Mouse (Mus musculus) limb, embryonic 11.5 days (tissue): ENCODE data around the gene Olfr287. TPM values are rescaled to one million over a fixed set of nuclear protein-coding genes. Genes with fewer than 3 reads are reported as not detected.

Experiments
- ATAC-seq: fragments of 200-750 bp; cut with Nextera tagmentation; 2 replicates; pipeline ENCODE4 v1.8.0; 2017; ENCODE audit warnings: low read depth; ENCODE audit not compliant: insufficient number of reproducible peaks, low FRiP score, low TSS enrichment
- DNase-seq: peaks from one replicate; pipeline ENCODE4 v3.0.0-alpha.2; 2015; ENCODE audit warnings: low spot score
- H3K27ac ChIP-seq: fragments of 300-500 bp; sonication (generic); replicated peaks from 2 replicates; pipeline ENCODE4 v1.5.1; 2014; ENCODE audit warnings: low read depth, mild to moderate bottlenecking, low read length
- H3K27me3 ChIP-seq: fragments of 300-500 bp; sonication (generic); 2 replicates; pipeline ENCODE4 v1.6.1; 2014; ENCODE audit warnings: mild to moderate bottlenecking, low read length, mixed read lengths; ENCODE audit not compliant: control insufficient read depth, insufficient read depth
- H3K36me3 ChIP-seq: fragments of 300-500 bp; sonication (generic); 2 replicates; pipeline ENCODE4 v1.6.1; 2014; ENCODE audit warnings: mild to moderate bottlenecking, low read length, moderate library complexity, mixed read lengths; ENCODE audit not compliant: control insufficient read depth, insufficient read depth
- H3K4me1 ChIP-seq: fragments of 300-500 bp; sonication (generic); 2 replicates; pipeline ENCODE4 v1.6.1; 2014; ENCODE audit warnings: low read length, mixed read lengths; ENCODE audit not compliant: control insufficient read depth, insufficient read depth
- H3K4me2 ChIP-seq: fragments of 300-500 bp; sonication (generic); 2 replicates; pipeline ENCODE4 v1.6.1; 2014; ENCODE audit warnings: low read depth, mild to moderate bottlenecking, moderate library complexity; ENCODE audit not compliant: severe bottlenecking
- H3K4me3 ChIP-seq: fragments of 300-500 bp; sonication (generic); 2 replicates; pipeline ENCODE4 v1.5.1; 2014; ENCODE audit warnings: low read depth, low read length
- H3K9ac ChIP-seq: fragments of 300-500 bp; sonication (generic); 2 replicates; pipeline ENCODE4 v1.6.1; 2014; ENCODE audit warnings: mild to moderate bottlenecking, low read length
- H3K9me3 ChIP-seq: fragments of 300-500 bp; sonication (generic); 2 replicates; pipeline ENCODE4 v1.6.1; 2016; ENCODE audit warnings: low read length; ENCODE audit not compliant: control insufficient read depth
- WGBS: fragments of 180-500 bp; shearing (Covaris S2); extraction: QIAGEN DNeasy Blood & Tissue Kit; methylation state at CpG from one replicate; pipeline ENCODE4 v1.1.7; 2014; 5-methylcytosine and 5-hydroxymethylcytosine counted together
- polyA plus RNA-seq: library from polyadenylated mRNA; unstranded; fragments of >200 nt; fragmentation: Nextera tagmentation; extraction: Ambion mirVana; gene quantifications from 2 replicates; pipeline ENCODE4 v1.2.1, GENCODE M21; 2014

Gene Olfr287
- polyA plus RNA-seq, 1 experiment from 2014 or later = not detected

DNA sequence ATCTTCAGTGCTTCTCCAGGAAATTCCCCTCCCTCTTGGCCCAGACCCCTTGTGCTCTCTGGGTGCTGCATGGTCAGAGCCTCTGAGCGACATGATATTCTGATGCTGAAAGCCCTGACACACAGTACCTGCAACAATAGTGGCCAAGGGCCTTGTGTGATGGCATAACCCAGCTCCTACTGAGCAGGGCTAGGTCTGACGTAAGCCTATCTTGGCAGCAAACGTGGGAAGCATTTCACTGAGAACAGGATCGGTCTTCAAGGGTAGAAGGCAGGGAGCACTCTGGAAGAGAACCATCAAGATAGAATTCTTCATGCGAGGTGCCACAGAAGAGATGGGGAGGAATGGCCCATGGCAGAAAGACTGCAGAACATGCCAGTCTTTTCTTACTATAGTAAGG, 55.3 kb downstream of the Olfr287 start, which contains the start of gene Asb8:
Gene Asb8 (minus strand): TSS at position 101 of the 400 bp plus-strand sequence.
- no peaks in the 10 kb centered on the region for H3K9me3 ChIP-seq
- no peak within 1 kb of the TSS for H3K27ac ChIP-seq
- no peak within 1 kb of the TSS for H3K9ac ChIP-seq
- no peaks in the 10 kb centered on the region for H3K36me3 ChIP-seq
- 79% methylated on average over 5 of the region's 5 CpGs for WGBS
- H3K4me1 ChIP-seq = peaks cover 10% of the 10 kb centered on the region; the same call in 1 of the 2 replicates
- no peak within 1 kb of the TSS for H3K4me3 ChIP-seq
- no peak for ATAC-seq
- peaks cover 28% of the 10 kb centered on the region for H3K27me3 ChIP-seq
- DNase-seq = no peak
- no peak within 1 kb of the TSS for H3K4me2 ChIP-seq

DNA sequence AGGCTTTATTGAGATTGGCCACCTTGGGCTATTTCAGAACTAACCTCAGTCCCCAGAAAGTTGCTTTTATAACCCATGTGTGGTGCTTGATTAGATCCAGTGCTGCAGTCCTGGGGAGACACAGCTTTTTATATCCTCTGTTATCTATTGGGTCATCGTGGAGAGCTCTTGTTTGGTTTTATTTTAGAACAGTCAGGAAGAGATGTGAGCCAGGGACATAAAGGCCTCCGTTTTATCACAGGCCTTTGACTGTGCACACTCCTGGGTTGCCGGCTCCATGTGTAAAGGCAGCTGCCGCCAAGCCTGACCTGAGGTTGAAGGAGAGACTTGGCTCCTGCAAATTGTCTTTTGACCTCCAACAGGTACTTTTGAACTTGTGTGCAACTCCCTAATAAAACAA, 58.3 kb downstream of the Olfr287 start:
- ATAC-seq (no peak), DNase-seq (no peak)
- WGBS = 52% methylated on average over 4 of the region's 4 CpGs
- Histone ChIP-seq H3K9ac (no peak overlapping the region), H3K36me3 (no peaks in the 10 kb centered on the region), H3K4me2 (no peak overlapping the region), H3K9me3 (no peaks in the 10 kb centered on the region), H3K27ac (no peak overlapping the region), H3K27me3 (no peaks in the 10 kb centered on the region; the same call in 1 of the 2 replicates), H3K4me3 (no peak overlapping the region), H3K4me1 (0 out of 2 replicates have a peak, but pooled peaks cover 2% of the 10 kb centered on the region)

DNA sequence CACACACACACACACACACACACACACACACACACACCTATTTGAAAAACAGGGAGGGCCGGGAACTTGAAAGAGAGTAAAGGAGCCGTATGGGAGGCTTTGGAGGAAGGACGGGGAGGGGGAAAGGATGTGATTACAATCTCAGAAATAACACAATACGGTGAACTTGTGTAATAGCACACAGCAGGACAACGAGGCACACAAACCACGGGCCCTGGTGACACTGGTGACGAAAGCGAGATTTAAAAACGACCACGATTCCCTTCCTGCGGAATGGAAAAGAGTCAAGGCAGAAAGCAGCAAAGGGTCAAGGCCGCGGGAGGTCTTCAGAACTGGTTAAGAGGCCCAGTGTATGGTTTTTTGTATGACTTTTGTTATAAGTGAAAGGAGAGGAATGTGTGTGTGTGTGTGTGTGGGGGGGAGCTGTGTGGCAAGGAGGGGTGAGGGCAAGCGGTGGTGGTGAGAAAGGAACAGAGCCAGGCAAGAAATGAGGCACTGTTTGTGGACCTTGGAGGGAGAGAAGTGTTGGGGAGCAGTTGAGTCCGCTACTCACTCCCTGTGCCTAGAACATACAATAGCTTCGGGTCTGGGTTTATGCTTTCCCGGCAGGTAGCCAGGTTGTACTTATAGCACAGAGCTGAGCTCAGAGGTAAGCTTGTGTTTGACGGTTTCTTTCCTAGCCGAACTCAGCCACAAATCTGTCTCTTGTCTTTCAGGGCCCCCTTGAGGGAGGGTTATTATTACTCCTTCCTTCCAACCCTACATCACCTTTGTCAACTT, 59.6 kb downstream of the Olfr287 start:
- H3K4me1 ChIP-seq = no peaks in the 10 kb centered on the region
- no peak overlapping the region for H3K4me3 ChIP-seq
- H3K36me3 ChIP-seq = no peaks in the 10 kb centered on the region
- ATAC-seq (no peak), DNase-seq (no peak)
- H3K27me3 ChIP-seq = no peaks in the 10 kb centered on the region
- WGBS = 77% methylated on average over 19 of the region's 19 CpGs
- no peaks in the 10 kb centered on the region for H3K9me3 ChIP-seq
- H3K27ac ChIP-seq = no peak overlapping the region; the same call in 1 of the 2 replicates
- H3K9ac ChIP-seq = no peak overlapping the region
- no peak overlapping the region for H3K4me2 ChIP-seq

DNA sequence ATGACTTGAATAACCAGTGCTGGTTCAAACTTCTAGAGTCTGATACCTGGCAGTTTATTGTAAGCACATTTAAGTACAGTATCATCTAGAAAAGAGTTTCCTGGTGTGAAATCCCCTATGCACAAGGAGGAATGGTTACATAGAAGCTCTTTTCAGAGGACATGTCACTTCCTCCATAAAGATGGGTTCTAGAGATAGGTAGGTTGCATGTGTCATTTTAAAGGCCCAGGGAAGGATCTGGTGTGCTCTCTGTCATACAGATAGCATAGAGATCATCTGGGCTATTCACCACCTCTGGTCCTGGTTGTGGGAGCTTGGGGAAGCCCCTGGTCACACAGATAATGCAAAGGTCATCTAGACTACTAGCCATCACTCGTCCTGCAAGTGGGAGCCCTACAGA, 63.6 kb downstream of the Olfr287 start:
- no peak for ATAC-seq
- DNase-seq = no peak
- no peaks in the 10 kb centered on the region for H3K4me1 ChIP-seq
- H3K27ac ChIP-seq = no peak overlapping the region
- H3K9ac ChIP-seq = no peak overlapping the region
- H3K9me3 ChIP-seq = no peaks in the 10 kb centered on the region
- H3K36me3 ChIP-seq = no peaks in the 10 kb centered on the region
- WGBS = 76% methylated on average over 1 of the region's 1 CpGs
- no peaks in the 10 kb centered on the region for H3K27me3 ChIP-seq
- no peak overlapping the region for H3K4me2 ChIP-seq
- no peak overlapping the region for H3K4me3 ChIP-seq

Other genes starting within 250 kb of the Olfr287 start
- gene Col2a1, start 216.4 kb downstream of the Olfr287 start, polyA plus RNA-seq = 237 and 243 TPM in 2 replicates
- 39.7 and 41.8 TPM in 2 replicates for gene Pfkm, start 128.5 kb downstream of the Olfr287 start, polyA plus RNA-seq
- gene Senp1, start 127.3 kb downstream of the Olfr287 start, polyA plus RNA-seq = 50.9 and 57.5 TPM in 2 replicates
- 47.1 and 47.2 TPM in 2 replicates for gene Asb8, start 55.4 kb downstream of the Olfr287 start, polyA plus RNA-seq
- gene Ccdc184, start 53.9 kb downstream of the Olfr287 start, polyA plus RNA-seq = 0.40 and 0.70 TPM in 2 replicates
- gene Olfr288, start 25.5 kb downstream of the Olfr287 start, polyA plus RNA-seq = not detected in 2 replicates
- not detected in 2 replicates for gene Gm44579, start 79 bp downstream of the Olfr287 start, polyA plus RNA-seq
- gene Olfr286, start 13.4 kb upstream of the Olfr287 start, polyA plus RNA-seq = not detected in 2 replicates
- gene H1fnt, start 36.2 kb upstream of the Olfr287 start, polyA plus RNA-seq = not detected in 2 replicates
- gene Zfp641, start 75.1 kb upstream of the Olfr287 start, polyA plus RNA-seq = 0.04 and 0.16 TPM in 2 replicates
- gene Olfr285, start 96.3 kb upstream of the Olfr287 start, polyA plus RNA-seq = not detected in 2 replicates
- gene Olfr284, start 119.9 kb upstream of the Olfr287 start, polyA plus RNA-seq = not detected in 2 replicates
- not detected in 2 replicates for gene Olfr283, start 159.9 kb upstream of the Olfr287 start, polyA plus RNA-seq
- gene Olfr282, start 210.2 kb upstream of the Olfr287 start, polyA plus RNA-seq = not detected in 2 replicates
- gene Olfr281, start 231.5 kb upstream of the Olfr287 start, polyA plus RNA-seq = not detected in 2 replicates
- gene OR5BS1P, start 248.8 kb upstream of the Olfr287 start, polyA plus RNA-seq = not detected in 2 replicates